Comparison of ENCODE assay signal across 8 mouse cellular contexts in the genomic region with DNA sequence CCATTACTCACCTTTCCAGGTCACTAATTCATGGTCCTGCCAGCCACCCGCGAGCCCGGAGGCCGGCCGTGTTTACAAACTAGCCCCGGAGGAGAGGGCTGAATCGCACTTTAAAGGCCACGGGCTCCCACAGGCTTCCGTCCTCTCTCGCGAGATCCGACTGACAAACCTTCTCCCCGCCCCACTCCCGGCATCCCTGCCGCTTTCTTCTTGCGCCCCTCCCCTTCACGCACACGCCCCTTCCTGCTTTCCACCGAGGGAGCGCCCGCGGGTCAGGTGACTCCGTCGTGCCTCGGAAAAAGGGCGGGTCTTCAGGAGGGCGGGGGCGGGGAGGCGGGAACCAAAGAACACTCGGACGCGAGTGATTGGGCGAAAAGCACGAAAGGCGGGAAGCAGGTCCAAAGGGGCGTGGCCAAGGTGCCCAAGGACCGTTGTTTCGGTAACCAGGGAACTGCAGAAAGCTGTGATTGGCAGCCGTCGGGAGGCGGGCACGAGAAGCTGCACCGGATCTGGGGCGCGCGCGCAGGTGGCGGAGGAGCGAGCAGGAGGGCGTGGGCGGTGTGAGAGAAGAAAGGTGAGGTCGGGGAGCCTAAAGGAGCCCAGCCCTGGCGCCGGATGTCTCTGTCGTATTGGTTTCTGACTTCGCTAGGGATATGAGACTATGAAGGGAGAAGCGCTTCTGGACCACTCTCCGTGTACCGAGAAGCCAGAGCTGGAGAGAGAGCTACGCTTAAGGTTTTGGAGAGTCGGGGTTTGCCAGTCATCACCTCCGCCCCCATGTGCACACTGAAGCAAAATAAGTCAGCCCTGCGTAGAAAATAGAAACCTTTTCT. TPM values are rescaled to one million over a fixed set of nuclear protein-coding genes. Genes with fewer than 3 reads are reported as not detected.
DNase-seq lines count a peak whose midpoint lies in the region; ATAC-seq and TF ChIP-seq lines count a peak whose summit lies in the region.

A gene (minus strand): TSS at position 176 of the 833 bp plus-strand sequence.

- DNase-seq in 3134 (ENCODE audit: extremely low read depth, insufficient read length, low spot score) = peak; percentile 94
- peak; percentile 99 for DNase-seq in adrenal gland, postnatal 36 days
- peak; percentile 99 for DNase-seq in heart, adult 18-20 months
- peak; percentile 100 for DNase-seq in kidney, adult 2 months
- DNase-seq in spleen, adult 2 months (ENCODE audit: low read depth in 1 of 2, low spot score in 2 of 2) = peak; percentile 99

- H3K27me3 ChIP-seq in embryonic facial prominence, embryonic 13.5 days = no peaks in the 10 kb centered on the region
- no peaks in the 10 kb centered on the region for H3K27me3 ChIP-seq in kidney, adult 2 months (replicated peaks; ENCODE audit: control insufficient read depth, insufficient read depth, low read length)
- no peaks in the 10 kb centered on the region for H3K27me3 ChIP-seq in limb, embryonic 12.5 days
- H3K27me3 ChIP-seq in midbrain, embryonic 15.5 days (replicated peaks) = no peaks in the 10 kb centered on the region
- H3K27me3 ChIP-seq in spleen, adult 2 months (ENCODE audit: control insufficient read depth, insufficient read depth, low read length) = no peaks in the 10 kb centered on the region

- peak within 1 kb of the TSS; percentile 82 for H3K4me2 ChIP-seq in embryonic facial prominence, embryonic 13.5 days
- peak within 1 kb of the TSS; percentile 78 for H3K4me2 ChIP-seq in limb, embryonic 12.5 days
- H3K4me2 ChIP-seq in midbrain, embryonic 15.5 days = peak within 1 kb of the TSS; percentile 69

- no peaks in the 10 kb centered on the region for H3K9me3 ChIP-seq in embryonic facial prominence, embryonic 13.5 days
- H3K9me3 ChIP-seq in limb, embryonic 12.5 days = no peaks in the 10 kb centered on the region
- H3K9me3 ChIP-seq in midbrain, embryonic 15.5 days = no peaks in the 10 kb centered on the region

- peaks cover 8% of the 10 kb centered on the region; the same call in 1 of the 2 replicates for H3K4me1 ChIP-seq in embryonic facial prominence, embryonic 13.5 days
- H3K4me1 ChIP-seq in kidney, adult 2 months (ENCODE audit: control insufficient read depth, insufficient read depth, low read length) = no peaks in the 10 kb centered on the region; the same call in 1 of the 2 replicates
- peaks cover 6% of the 10 kb centered on the region; the same call in 1 of the 2 replicates for H3K4me1 ChIP-seq in limb, embryonic 12.5 days (replicated peaks)
- H3K4me1 ChIP-seq in midbrain, embryonic 15.5 days = peaks cover 18% of the 10 kb centered on the region
- peaks cover 2% of the 10 kb centered on the region; the same call in 1 of the 2 replicates for H3K4me1 ChIP-seq in spleen, adult 2 months (ENCODE audit: control insufficient read depth, insufficient read depth, insufficient read length)

- H3K27ac ChIP-seq in embryonic facial prominence, embryonic 13.5 days = peak within 1 kb of the TSS; percentile 89
- peak within 1 kb of the TSS; percentile 88 for H3K27ac ChIP-seq in kidney, adult 2 months (ENCODE audit: insufficient read depth, low read depth, low read length)
- peak within 1 kb of the TSS; percentile 91 for H3K27ac ChIP-seq in limb, embryonic 12.5 days
- H3K27ac ChIP-seq in midbrain, embryonic 15.5 days = peak within 1 kb of the TSS; percentile 97
- peak within 1 kb of the TSS; percentile 94 for H3K27ac ChIP-seq in spleen, adult 2 months (ENCODE audit: insufficient read depth, low read length)

- TF ChIP-seq POLR2A in kidney, adult 2 months (IDR thresholded peaks at IDR 0.05; ENCODE audit: low read depth, low read length) = peak; percentile 76
- peak; percentile 89 for TF ChIP-seq POLR2A in spleen, adult 2 months (IDR thresholded peaks at IDR 0.05; ENCODE audit: low read depth, low read length)

- peak; percentile 94 for ATAC-seq in embryonic facial prominence, embryonic 13.5 days (ENCODE audit: insufficient number of reproducible peaks, insufficient read depth, low FRiP score, low TSS enrichment, low read depth)
- peak; percentile 97 for ATAC-seq in limb, embryonic 12.5 days (ENCODE audit: insufficient number of reproducible peaks, insufficient read depth, low FRiP score, low TSS enrichment, low read depth)
- ATAC-seq in midbrain, embryonic 15.5 days (replicated peaks) = peak; percentile 96

- no peaks in the 10 kb centered on the region for H3K36me3 ChIP-seq in embryonic facial prominence, embryonic 13.5 days
- H3K36me3 ChIP-seq in kidney, adult 2 months (ENCODE audit: control insufficient read depth, insufficient read depth, low read length) = no peaks in the 10 kb centered on the region
- peaks cover 8% of the 10 kb centered on the region for H3K36me3 ChIP-seq in limb, embryonic 12.5 days
- no peaks in the 10 kb centered on the region for H3K36me3 ChIP-seq in midbrain, embryonic 15.5 days (replicated peaks)
- no peaks in the 10 kb centered on the region for H3K36me3 ChIP-seq in spleen, adult 2 months (ENCODE audit: control insufficient read depth, insufficient read depth, low read length)

- TF ChIP-seq CTCF in kidney, adult 2 months (conservative IDR thresholded peaks at IDR 0.05; ENCODE audit: insufficient read depth, insufficient read length, low read depth, low read length) = no peak
- no peak for TF ChIP-seq CTCF in spleen, adult 2 months (IDR thresholded peaks at IDR 0.05; ENCODE audit: extremely low read depth, insufficient read depth, insufficient read length, insufficient replicate concordance)

- under 1% methylated on average over 63 of the region's 63 CpGs for WGBS in embryonic facial prominence, embryonic 13.5 days
- WGBS in kidney, adult 2 months = under 1% methylated on average over 63 of the region's 63 CpGs
- WGBS in limb, embryonic 12.5 days = under 1% methylated on average over 63 of the region's 63 CpGs
- WGBS in midbrain, embryonic 15.5 days = under 1% methylated on average over 60 of the region's 63 CpGs
- under 1% methylated on average over 63 of the region's 63 CpGs for WGBS in spleen, adult 2 months

- H3K9ac ChIP-seq in embryonic facial prominence, embryonic 13.5 days = peak within 1 kb of the TSS; percentile 98
- H3K9ac ChIP-seq in limb, embryonic 12.5 days (replicated peaks) = peak within 1 kb of the TSS; percentile 94
- peak within 1 kb of the TSS; percentile 100 for H3K9ac ChIP-seq in midbrain, embryonic 15.5 days

- H3K4me3 ChIP-seq in embryonic facial prominence, embryonic 13.5 days = peak within 1 kb of the TSS; percentile 96
- peak within 1 kb of the TSS; percentile 98 for H3K4me3 ChIP-seq in kidney, adult 2 months (ENCODE audit: insufficient read depth, low read depth, low read length)
- peak within 1 kb of the TSS; percentile 90 for H3K4me3 ChIP-seq in limb, embryonic 12.5 days (replicated peaks)
- peak within 1 kb of the TSS; percentile 98 for H3K4me3 ChIP-seq in midbrain, embryonic 15.5 days
- H3K4me3 ChIP-seq in spleen, adult 2 months (ENCODE audit: extremely low read depth, insufficient read depth, insufficient read length) = peak within 1 kb of the TSS; percentile 95

RNA-seq across cellular contexts. Expression of the gene that starts here (rescaled TPM):
- total RNA-seq in adrenal gland, postnatal 36 days (2021) = 10 to 100 TPM; 72.8 to 81.7 TPM
- 74.7 and 81.9 TPM in 2 replicates for polyA plus RNA-seq in embryonic facial prominence, embryonic 13.5 days (2015; fragmentation: Nextera tagmentation; extraction: Ambion mirVana)
- 10 to 100 TPM; 40.5 to 46.1 TPM for total RNA-seq in heart, adult 18-20 months (2021)
- polyA plus RNA-seq in kidney, adult 2 months (2012; rRNA removed) = 17.1 and 22.0 TPM in 2 replicates
- polyA plus RNA-seq in limb, embryonic 12.5 days (2016; fragmentation: Nextera tagmentation; extraction: Ambion mirVana) = 90.8 and 92.3 TPM in 2 replicates
- 115 and 119 TPM in 2 replicates for polyA plus RNA-seq in midbrain, embryonic 15.5 days (2015; fragmentation: Nextera tagmentation; extraction: Ambion mirVana)
- polyA plus RNA-seq in spleen, adult 2 months (2012; rRNA removed) = 6.5 and 8.7 TPM in 2 replicates

Comparison
In these comparisons a context has a peak if more than half of its experiments do, and no peak if none do; other contexts are left out.
1. Peak in every context shown above with its lines: DNase-seq, ATAC-seq, H3K4me3 ChIP-seq and H3K27ac ChIP-seq.